Mouse (Mus musculus): ENCODE results near the gene Cyp11a1. TPM values are rescaled to one million over a fixed set of nuclear protein-coding genes. Genes with fewer than 3 reads are reported as not detected.
A peak's percentile ranks its signal among the peaks of the same experiment; 100 is the strongest.

The Cyp11a1 gene
- polyA plus RNA-seq, 1 experiment from 2014 or later, result 0.38 TPM

GRCm38 (mm10) chr9:58053544-58053943 lies 47.3 kb downstream of the Cyp11a1 start:
- Histone ChIP-seq H3K4me1 (replicated peaks) (peaks cover 68% of the 10 kb centered on the region), H3K27ac (peak overlapping the region; percentile 67), H3K9ac (replicated peaks) (0 out of 2 replicates have a peak overlapping the region, but pooled peaks have one; percentile 16), H3K27me3 (peaks cover 20% of the 10 kb centered on the region), H3K36me3 (no peaks in the 10 kb centered on the region), H3K9me3 (no peaks in the 10 kb centered on the region), H3K4me3 (replicated peaks) (no peak overlapping the region), H3K4me2 (replicated peaks) (no peak overlapping the region)
- WGBS, result 49% methylated on average over 3 of the region's 3 CpGs
- ATAC-seq, result no peak

GRCm38 (mm10) chr9:58054032-58054431 lies 47.8 kb downstream of the Cyp11a1 start:
- WGBS, result 92% methylated on average over 1 of the region's 1 CpGs
- Histone ChIP-seq H3K4me3 (replicated peaks) (no peak overlapping the region), H3K9me3 (no peaks in the 10 kb centered on the region), H3K9ac (replicated peaks) (no peak overlapping the region), H3K4me2 (replicated peaks) (no peak overlapping the region), H3K27me3 (peaks cover 20% of the 10 kb centered on the region), H3K4me1 (replicated peaks) (peaks cover 63% of the 10 kb centered on the region), H3K27ac (peak overlapping the region; percentile 67), H3K36me3 (no peaks in the 10 kb centered on the region)
- peak; percentile 45; the same call in 1 of the 2 replicates for ATAC-seq

GRCm38 (mm10) chr9:58055666-58056065 lies 49.5 kb downstream of the Cyp11a1 start:
- Histone ChIP-seq H3K36me3 (no peaks in the 10 kb centered on the region), H3K9me3 (no peaks in the 10 kb centered on the region), H3K9ac (replicated peaks) (no peak overlapping the region), H3K4me2 (replicated peaks) (no peak overlapping the region), H3K4me1 (replicated peaks) (peaks cover 66% of the 10 kb centered on the region), H3K4me3 (replicated peaks) (no peak overlapping the region), H3K27me3 (peaks cover 14% of the 10 kb centered on the region; the same call in 1 of the 2 replicates), H3K27ac (peak overlapping the region; percentile 67)
- 73% methylated on average over 5 of the region's 5 CpGs for WGBS
- peak; percentile 22; the same call in 1 of the 2 replicates for ATAC-seq

GRCm38 (mm10) chr9:58059920-58060319 lies 53.7 kb downstream of the Cyp11a1 start:
- peaks cover 71% of the 10 kb centered on the region for H3K4me1 ChIP-seq (replicated peaks)
- WGBS, result 52% methylated on average over 1 of the region's 1 CpGs
- H3K36me3 ChIP-seq, result no peaks in the 10 kb centered on the region
- no peak overlapping the region for H3K9ac ChIP-seq (replicated peaks)
- ATAC-seq, result no peak
- H3K27me3 ChIP-seq, result peaks cover 8% of the 10 kb centered on the region; the same call in 1 of the 2 replicates
- no peak overlapping the region for H3K4me2 ChIP-seq (replicated peaks)
- no peak overlapping the region for H3K4me3 ChIP-seq (replicated peaks)
- H3K27ac ChIP-seq, result peak overlapping the region; percentile 89
- H3K9me3 ChIP-seq, result no peaks in the 10 kb centered on the region

GRCm38 (mm10) chr9:58060677-58061667 lies 54.8 kb downstream of the Cyp11a1 start:
- no peaks in the 10 kb centered on the region for H3K36me3 ChIP-seq
- H3K4me1 ChIP-seq (replicated peaks), result peaks cover 71% of the 10 kb centered on the region
- H3K4me3 ChIP-seq (replicated peaks), result no peak overlapping the region
- 5% methylated on average over 23 of the region's 23 CpGs for WGBS
- peaks cover 8% of the 10 kb centered on the region; the same call in 1 of the 2 replicates for H3K27me3 ChIP-seq
- 0 out of 2 replicates have a peak overlapping the region, but pooled peaks have one; percentile 16 for H3K9ac ChIP-seq (replicated peaks)
- ATAC-seq, result peak; percentile 78
- H3K27ac ChIP-seq, result peak overlapping the region; percentile 89
- peak overlapping the region; percentile 17; the same call in 1 of the 2 replicates for H3K4me2 ChIP-seq (replicated peaks)
- no peaks in the 10 kb centered on the region for H3K9me3 ChIP-seq

GRCm38 (mm10) chr9:58063531-58063930 lies 57.3 kb downstream of the Cyp11a1 start, which contains the start of gene Stra6:
TSS of gene Stra6 (plus strand) at chr9:58063788.
- Histone ChIP-seq H3K27me3 (no peaks in the 10 kb centered on the region; the same call in 1 of the 2 replicates), H3K36me3 (no peaks in the 10 kb centered on the region), H3K27ac (peak within 1 kb of the TSS; percentile 89), H3K9ac (replicated peaks) (0 out of 2 replicates have a peak within 1 kb of the TSS, but pooled peaks have one; percentile 12), H3K9me3 (no peaks in the 10 kb centered on the region), H3K4me3 (replicated peaks) (no peak within 1 kb of the TSS), H3K4me2 (replicated peaks) (no peak within 1 kb of the TSS), H3K4me1 (replicated peaks) (peaks cover 86% of the 10 kb centered on the region)
- no peak for ATAC-seq
- 38% methylated on average over 3 of the region's 3 CpGs for WGBS

GRCm38 (mm10) chr9:58065532-58065931 lies 59.3 kb downstream of the Cyp11a1 start:
- Histone ChIP-seq H3K27ac (peak overlapping the region; percentile 89), H3K4me3 (replicated peaks) (no peak overlapping the region), H3K9ac (replicated peaks) (no peak overlapping the region), H3K9me3 (no peaks in the 10 kb centered on the region), H3K27me3 (no peaks in the 10 kb centered on the region; the same call in 1 of the 2 replicates), H3K4me1 (replicated peaks) (peaks cover 72% of the 10 kb centered on the region), H3K4me2 (replicated peaks) (no peak overlapping the region), H3K36me3 (no peaks in the 10 kb centered on the region)
- ATAC-seq, result peak; percentile 65
- WGBS, result 13% methylated on average over 6 of the region's 6 CpGs

GRCm38 (mm10) chr9:58065977-58066730 lies 59.9 kb downstream of the Cyp11a1 start:
- ATAC-seq, result peak; percentile 22; the same call in 1 of the 2 replicates
- no peaks in the 10 kb centered on the region for H3K36me3 ChIP-seq
- H3K27me3 ChIP-seq, result no peaks in the 10 kb centered on the region; the same call in 1 of the 2 replicates
- 80% methylated on average over 6 of the region's 6 CpGs for WGBS
- peak overlapping the region; percentile 89 for H3K27ac ChIP-seq
- H3K4me1 ChIP-seq (replicated peaks), result peaks cover 70% of the 10 kb centered on the region
- H3K4me3 ChIP-seq (replicated peaks), result no peak overlapping the region
- no peak overlapping the region for H3K4me2 ChIP-seq (replicated peaks)
- H3K9ac ChIP-seq (replicated peaks), result no peak overlapping the region
- H3K9me3 ChIP-seq, result no peaks in the 10 kb centered on the region

- H3K27ac ChIP-seq, result peak overlapping the region; percentile 89
- WGBS, result 71% methylated on average over 6 of the region's 6 CpGs
- no peak for ATAC-seq
- no peaks in the 10 kb centered on the region for H3K36me3 ChIP-seq
- H3K4me1 ChIP-seq (replicated peaks), result peaks cover 70% of the 10 kb centered on the region
- H3K9ac ChIP-seq (replicated peaks), result no peak overlapping the region
- no peaks in the 10 kb centered on the region for H3K9me3 ChIP-seq
- H3K4me3 ChIP-seq (replicated peaks), result no peak overlapping the region
- H3K27me3 ChIP-seq, result no peaks in the 10 kb centered on the region; the same call in 1 of the 2 replicates
- H3K4me2 ChIP-seq (replicated peaks), result no peak overlapping the region
Observed at GRCm38 (mm10) chr9:58066731-58067095, 60.5 kb downstream of the Cyp11a1 start.

- Histone ChIP-seq H3K27ac (peak overlapping the region; percentile 89; the same call in 1 of the 2 replicates), H3K27me3 (no peaks in the 10 kb centered on the region; the same call in 1 of the 2 replicates), H3K4me2 (replicated peaks) (no peak overlapping the region), H3K9ac (replicated peaks) (no peak overlapping the region), H3K4me1 (replicated peaks) (peaks cover 70% of the 10 kb centered on the region), H3K4me3 (replicated peaks) (no peak overlapping the region), H3K36me3 (no peaks in the 10 kb centered on the region), H3K9me3 (no peaks in the 10 kb centered on the region)
- no peak for ATAC-seq
- WGBS, result 89% methylated on average over 3 of the region's 3 CpGs
Observed at GRCm38 (mm10) chr9:58067546-58067945, 61.3 kb downstream of the Cyp11a1 start.

GRCm38 (mm10) chr9:58074561-58074960 lies 68.3 kb downstream of the Cyp11a1 start:
- Histone ChIP-seq H3K9ac (replicated peaks) (no peak overlapping the region), H3K36me3 (no peaks in the 10 kb centered on the region), H3K27ac (peak overlapping the region; percentile 67), H3K4me1 (replicated peaks) (peaks cover 38% of the 10 kb centered on the region), H3K4me3 (replicated peaks) (no peak overlapping the region), H3K4me2 (replicated peaks) (no peak overlapping the region), H3K27me3 (peaks cover 4% of the 10 kb centered on the region; the same call in 1 of the 2 replicates), H3K9me3 (no peaks in the 10 kb centered on the region)
- 37% methylated on average over 3 of the region's 3 CpGs for WGBS
- ATAC-seq, result peak; percentile 70; the same call in 1 of the 2 replicates
